Mouse (Mus musculus) limb, embryonic 11.5 days (tissue): ENCODE measurements around the gene Suox. TPM values are rescaled to one million over a fixed set of nuclear protein-coding genes. Genes with fewer than 3 reads are reported as not detected.
"Not testable (repeated sequence)": the region's sequence is repeated elsewhere in the genome, so short reads cannot be mapped to it uniquely, and the experiment has no call there.

ENCODE experiments used
- ATAC-seq: fragments of 200-750 bp; cut with Nextera tagmentation; 2 replicates; pipeline ENCODE4 v1.8.0; 2017; ENCODE audit warnings: low read depth; ENCODE audit not compliant: insufficient number of reproducible peaks, low FRiP score, low TSS enrichment
- DNase-seq: peaks from one replicate; pipeline ENCODE4 v3.0.0-alpha.2; 2015; ENCODE audit warnings: low spot score
- H3K27ac ChIP-seq: fragments of 300-500 bp; sonication (generic); replicated peaks from 2 replicates; pipeline ENCODE4 v1.5.1; 2014; ENCODE audit warnings: low read depth, mild to moderate bottlenecking, low read length
- H3K27me3 ChIP-seq: fragments of 300-500 bp; sonication (generic); 2 replicates; pipeline ENCODE4 v1.6.1; 2014; ENCODE audit warnings: mild to moderate bottlenecking, low read length, mixed read lengths; ENCODE audit not compliant: control insufficient read depth, insufficient read depth
- H3K36me3 ChIP-seq: fragments of 300-500 bp; sonication (generic); 2 replicates; pipeline ENCODE4 v1.6.1; 2014; ENCODE audit warnings: mild to moderate bottlenecking, low read length, moderate library complexity, mixed read lengths; ENCODE audit not compliant: control insufficient read depth, insufficient read depth
- H3K4me1 ChIP-seq: fragments of 300-500 bp; sonication (generic); 2 replicates; pipeline ENCODE4 v1.6.1; 2014; ENCODE audit warnings: low read length, mixed read lengths; ENCODE audit not compliant: control insufficient read depth, insufficient read depth
- H3K4me2 ChIP-seq: fragments of 300-500 bp; sonication (generic); 2 replicates; pipeline ENCODE4 v1.6.1; 2014; ENCODE audit warnings: low read depth, mild to moderate bottlenecking, moderate library complexity; ENCODE audit not compliant: severe bottlenecking
- H3K4me3 ChIP-seq: fragments of 300-500 bp; sonication (generic); 2 replicates; pipeline ENCODE4 v1.5.1; 2014; ENCODE audit warnings: low read depth, low read length
- H3K9ac ChIP-seq: fragments of 300-500 bp; sonication (generic); 2 replicates; pipeline ENCODE4 v1.6.1; 2014; ENCODE audit warnings: mild to moderate bottlenecking, low read length
- H3K9me3 ChIP-seq: fragments of 300-500 bp; sonication (generic); 2 replicates; pipeline ENCODE4 v1.6.1; 2016; ENCODE audit warnings: low read length; ENCODE audit not compliant: control insufficient read depth
- WGBS: fragments of 180-500 bp; shearing (Covaris S2); extraction: QIAGEN DNeasy Blood & Tissue Kit; methylation state at CpG from one replicate; pipeline ENCODE4 v1.1.7; 2014; 5-methylcytosine and 5-hydroxymethylcytosine counted together
- polyA plus RNA-seq: library from polyadenylated mRNA; unstranded; fragments of >200 nt; fragmentation: Nextera tagmentation; extraction: Ambion mirVana; gene quantifications from 2 replicates; pipeline ENCODE4 v1.2.1, GENCODE M21; 2014

Suox gene
- polyA plus RNA-seq, 1 experiment from 2014 or later, result 12.2 TPM

GRCm38 (mm10) chr10:128640891-128641290 lies 33.0 kb downstream of the Suox start:
- Histone ChIP-seq H3K27ac (no peak overlapping the region), H3K9ac (no peak overlapping the region), H3K9me3 (no peaks in the 10 kb centered on the region), H3K4me1 (no peaks in the 10 kb centered on the region), H3K4me3 (no peak overlapping the region), H3K36me3 (no peaks in the 10 kb centered on the region), H3K4me2 (no peak overlapping the region), H3K27me3 (no peaks in the 10 kb centered on the region)
- no peak for DNase-seq
- ATAC-seq, result no peak
- WGBS, result 94% methylated on average over 15 of the region's 15 CpGs

GRCm38 (mm10) chr10:128639999-128640398 lies 33.9 kb downstream of the Suox start:
- Histone ChIP-seq H3K9ac (no peak overlapping the region), H3K4me3 (no peak overlapping the region), H3K9me3 (no peaks in the 10 kb centered on the region), H3K4me1 (no peaks in the 10 kb centered on the region), H3K36me3 (no peaks in the 10 kb centered on the region), H3K4me2 (no peak overlapping the region), H3K27me3 (no peaks in the 10 kb centered on the region), H3K27ac (no peak overlapping the region)
- 92% methylated on average over 14 of the region's 14 CpGs for WGBS
- no peak for DNase-seq
- ATAC-seq, result no peak

- no peaks in the 10 kb centered on the region for H3K9me3 ChIP-seq
- no peak for ATAC-seq
- no peaks in the 10 kb centered on the region for H3K4me1 ChIP-seq
- no peak overlapping the region for H3K4me3 ChIP-seq
- H3K36me3 ChIP-seq, result peaks cover 2% of the 10 kb centered on the region; the same call in 1 of the 2 replicates
- WGBS, result 34% methylated on average over 11 of the region's 11 CpGs
- H3K27me3 ChIP-seq, result no peaks in the 10 kb centered on the region
- H3K9ac ChIP-seq, result no peak overlapping the region
- H3K4me2 ChIP-seq, result no peak overlapping the region
- no peak for DNase-seq
- no peak overlapping the region for H3K27ac ChIP-seq
These were observed 36.9 kb downstream of the Suox start for GRCm38 (mm10) chr10:128637011-128637410.

GRCm38 (mm10) chr10:128636561-128636960 lies 37.3 kb downstream of the Suox start:
- H3K4me3 ChIP-seq, result no peak overlapping the region

GRCm38 (mm10) chr10:128635697-128636096 lies 38.2 kb downstream of the Suox start:
- Histone ChIP-seq H3K9ac (no peak overlapping the region), H3K36me3 (peaks cover 2% of the 10 kb centered on the region; the same call in 1 of the 2 replicates), H3K9me3 (no peaks in the 10 kb centered on the region), H3K4me1 (no peaks in the 10 kb centered on the region), H3K27me3 (no peaks in the 10 kb centered on the region), H3K27ac (no peak overlapping the region), H3K4me2 (no peak overlapping the region), H3K4me3 (no peak overlapping the region)
- DNase-seq, result no peak
- no peak for ATAC-seq
- 94% methylated on average over 13 of the region's 13 CpGs for WGBS

More at GRCm38 (mm10) chr10:128636561-128636960, 37.3 kb downstream of the Suox start:
- WGBS, result 61% methylated on average over 6 of the region's 6 CpGs
- no peaks in the 10 kb centered on the region for H3K4me1 ChIP-seq
- H3K36me3 ChIP-seq, result peaks cover 2% of the 10 kb centered on the region; the same call in 1 of the 2 replicates
- H3K4me2 ChIP-seq, result no peak overlapping the region
- H3K9me3 ChIP-seq, result no peaks in the 10 kb centered on the region
- H3K27ac ChIP-seq, result no peak overlapping the region
- no peak overlapping the region for H3K9ac ChIP-seq
- DNase-seq (no peak), ATAC-seq (no peak)
- H3K27me3 ChIP-seq, result no peaks in the 10 kb centered on the region

- H3K9me3 ChIP-seq, result no peaks in the 10 kb centered on the region
- ATAC-seq (no peak), DNase-seq (no peak)
- peaks cover 2% of the 10 kb centered on the region; the same call in 1 of the 2 replicates for H3K36me3 ChIP-seq
- no peaks in the 10 kb centered on the region for H3K27me3 ChIP-seq
- H3K4me2 ChIP-seq, result no peak overlapping the region
- H3K27ac ChIP-seq, result no peak overlapping the region
- 18% methylated on average over 6 of the region's 6 CpGs for WGBS
- no peaks in the 10 kb centered on the region for H3K4me1 ChIP-seq
- no peak overlapping the region for H3K4me3 ChIP-seq
- no peak overlapping the region for H3K9ac ChIP-seq
These were observed 42.3 kb downstream of the Suox start for GRCm38 (mm10) chr10:128631571-128631970.

GRCm38 (mm10) chr10:128630306-128630705 lies 43.6 kb downstream of the Suox start:
- H3K27me3 ChIP-seq, H3K9me3 ChIP-seq, H3K4me1 ChIP-seq, H3K4me3 ChIP-seq, H3K9ac ChIP-seq, ATAC-seq, H3K27ac ChIP-seq, H3K36me3 ChIP-seq, DNase-seq, H3K4me2 ChIP-seq: not testable (repeated sequence)
- 82% methylated on average over 5 of the region's 5 CpGs for WGBS

GRCm38 (mm10) chr10:128629746-128630145 lies 44.1 kb downstream of the Suox start:
- ATAC-seq, result no peak
- no peak for DNase-seq
- no peaks in the 10 kb centered on the region for H3K27me3 ChIP-seq
- H3K4me1 ChIP-seq, result 0 out of 2 replicates have a peak, but pooled peaks cover 2% of the 10 kb centered on the region
- no peak overlapping the region for H3K9ac ChIP-seq
- 82% methylated on average over 2 of the region's 2 CpGs for WGBS
- no peaks in the 10 kb centered on the region for H3K9me3 ChIP-seq
- H3K4me2 ChIP-seq, result no peak overlapping the region
- peaks cover 5% of the 10 kb centered on the region; the same call in 1 of the 2 replicates for H3K36me3 ChIP-seq
- no peak overlapping the region for H3K4me3 ChIP-seq
- no peak overlapping the region for H3K27ac ChIP-seq
